Mouse (Mus musculus): Measurements from ENCODE around the gene Igfbp7. TPM values are rescaled to one million over a fixed set of nuclear protein-coding genes. Genes with fewer than 3 reads are reported as not detected.

Gene Igfbp7
- polyA plus RNA-seq (2015; fragmentation: Nextera tagmentation; extraction: Ambion mirVana) = 1,209 and 1,633 TPM in 2 replicates

DNA sequence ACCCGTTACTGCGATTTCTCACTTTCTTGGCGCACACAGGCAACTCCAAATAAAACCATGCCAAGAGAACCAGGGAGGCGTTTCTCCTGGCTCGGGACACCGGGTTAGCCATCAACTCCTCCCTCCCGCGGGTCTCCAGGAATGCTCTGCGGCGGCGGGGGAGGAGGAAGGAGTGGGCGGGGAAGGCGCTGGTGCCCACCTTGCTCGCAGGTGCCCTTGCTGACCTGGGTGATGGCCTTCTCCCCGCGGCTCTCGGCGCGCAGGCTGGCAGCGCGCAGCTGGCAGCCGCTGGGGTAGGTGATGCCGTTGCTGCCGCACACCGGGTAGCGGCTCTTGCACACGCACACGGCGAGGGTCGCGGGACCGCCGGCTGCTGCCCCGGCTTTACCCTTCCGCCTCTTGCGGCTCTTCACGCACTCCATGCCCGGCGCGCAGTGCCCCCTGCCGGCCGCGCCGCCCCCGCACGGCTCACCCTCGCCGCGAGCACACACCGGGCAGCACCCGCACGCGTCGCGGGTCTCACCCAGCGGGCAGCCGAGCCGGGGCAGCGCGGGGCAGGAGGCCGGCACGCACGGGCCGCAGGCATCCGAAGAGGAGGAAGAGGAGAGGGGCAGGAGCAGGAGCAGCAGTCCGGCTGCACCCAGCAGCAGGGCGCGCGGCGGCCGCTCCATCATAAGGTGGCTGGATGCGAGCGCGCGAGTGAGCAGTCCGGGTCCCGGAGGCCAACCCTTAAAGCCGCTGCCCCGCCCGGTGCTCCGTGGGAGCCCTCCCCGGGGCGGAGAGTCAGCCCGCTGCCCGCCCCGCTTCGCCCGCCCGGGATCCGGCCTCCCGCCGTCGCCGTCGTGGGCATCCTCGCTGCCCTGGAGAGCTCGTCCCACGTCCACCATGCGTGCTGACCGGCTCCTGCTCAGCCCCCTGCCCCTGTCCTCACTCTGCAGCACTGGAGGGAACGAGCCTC lies at the start of gene Igfbp7:
Igfbp7 (minus strand) TSS at position 701 of the 958 bp plus-strand sequence.

DNA sequence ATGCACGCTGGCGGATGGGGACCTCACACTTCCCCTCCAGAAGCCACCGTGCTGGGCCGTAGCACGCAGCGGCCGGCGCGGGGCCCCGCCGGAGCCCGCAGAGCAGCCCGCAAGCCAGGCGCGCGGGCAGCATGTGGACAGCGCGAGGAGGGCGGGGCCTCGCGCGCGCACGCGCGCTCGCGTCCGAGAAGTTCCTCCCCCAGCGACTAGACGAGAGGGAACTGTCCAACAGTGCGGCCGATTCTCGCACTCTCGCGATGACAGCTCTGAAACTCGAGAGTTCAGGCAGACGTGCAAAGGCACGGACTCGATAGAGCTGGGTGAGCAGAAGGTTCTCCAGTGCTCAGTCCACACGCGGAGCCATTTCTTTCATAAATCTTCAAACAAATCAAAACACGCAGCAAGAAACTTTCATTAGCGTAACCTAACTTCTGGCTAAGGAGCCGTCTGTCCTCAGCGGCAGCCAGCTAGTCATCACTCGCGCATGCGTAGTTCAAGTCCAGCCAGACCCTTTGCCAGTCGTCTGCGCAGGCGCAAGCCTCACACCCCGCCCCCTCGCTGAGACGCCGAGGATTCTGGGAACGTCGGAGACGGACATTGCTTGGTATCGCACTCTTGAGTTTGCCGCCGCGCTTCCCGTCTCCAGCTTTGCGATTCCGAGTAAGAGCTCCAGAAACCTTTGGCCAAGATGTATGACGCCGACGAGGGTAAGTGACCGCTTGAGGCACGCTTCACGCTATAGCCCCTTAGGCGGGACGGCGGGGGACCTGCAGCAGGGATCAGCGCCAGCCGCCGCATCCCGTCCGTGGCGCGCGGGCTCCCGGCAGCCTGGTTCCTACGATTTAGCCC lies 97.7 kb downstream of the Igfbp7 start, which contains the start of the genes Noa1 and Polr2b:
Noa1 (minus strand) TSS at position 161 of the 849 bp plus-strand sequence.
Polr2b (plus strand) TSS at position 224 of the 849 bp plus-strand sequence.

Other genes starting within 250 kb of the Igfbp7 start
- gene Spink2, start 196.6 kb downstream of the Igfbp7 start, polyA plus RNA-seq (2015; fragmentation: Nextera tagmentation; extraction: Ambion mirVana) = 1.7 and 2.6 TPM in 2 replicates
- 11.5 and 15.6 TPM in 2 replicates for gene Rest, start 142.6 kb downstream of the Igfbp7 start, polyA plus RNA-seq (2015; fragmentation: Nextera tagmentation; extraction: Ambion mirVana)
- gene Noa1, start 98.0 kb downstream of the Igfbp7 start, polyA plus RNA-seq (2015; fragmentation: Nextera tagmentation; extraction: Ambion mirVana) = 16.1 and 28.5 TPM in 2 replicates
- 35.4 and 66.9 TPM in 2 replicates for gene Polr2b, start 97.9 kb downstream of the Igfbp7 start, polyA plus RNA-seq (2015; fragmentation: Nextera tagmentation; extraction: Ambion mirVana)